Mouse (Mus musculus) midbrain, embryonic 10.5 days (tissue): ENCODE data around the gene Rpl18a. TPM values are rescaled to one million over a fixed set of nuclear protein-coding genes. Genes with fewer than 3 reads are reported as not detected.

Experiments
- DNase-seq: peaks from one replicate; pipeline ENCODE4 v3.0.0-alpha.2; 2017; ENCODE audit warnings: low spot score
- H3K27ac ChIP-seq: fragments of 300-500 bp; sonication (generic); replicated peaks from 2 replicates; pipeline ENCODE4 v1.5.1; 2016; ENCODE audit warnings: mild to moderate bottlenecking
- H3K27me3 ChIP-seq: fragments of 300-500 bp; sonication (generic); 2 replicates; pipeline ENCODE4 v1.6.1; 2016; ENCODE audit warnings: low read depth, mild to moderate bottlenecking; ENCODE audit not compliant: poor library complexity, severe bottlenecking
- H3K36me3 ChIP-seq: fragments of 300-500 bp; sonication (generic); 2 replicates; pipeline ENCODE4 v1.6.1; 2016; ENCODE audit warnings: mild to moderate bottlenecking, moderate library complexity
- H3K4me1 ChIP-seq: fragments of 300-500 bp; sonication (generic); 2 replicates; pipeline ENCODE4 v1.6.1; 2016
- H3K4me3 ChIP-seq: fragments of 300-500 bp; sonication (generic); 2 replicates; pipeline ENCODE4 v1.5.1; 2016; ENCODE audit warnings: mild to moderate bottlenecking, moderate library complexity
- H3K9me3 ChIP-seq: fragments of 300-500 bp; sonication (generic); replicated peaks from 2 replicates; pipeline ENCODE4 v1.6.1; 2016; ENCODE audit warnings: mild to moderate bottlenecking
- WGBS: fragments of 180-500 bp; shearing (Covaris S2); methylation state at CpG from one replicate; pipeline ENCODE4 v1.1.7; 2016; 5-methylcytosine and 5-hydroxymethylcytosine counted together
- polyA plus RNA-seq: library from polyadenylated mRNA; unstranded; fragments of >200 nt; fragmentation: Nextera tagmentation; extraction: Ambion mirVana; gene quantifications from 2 replicates; pipeline ENCODE4 v1.2.1, GENCODE M21; 2016

Gene Rpl18a
- polyA plus RNA-seq, 1 experiment from 2014 or later, result 3,784 TPM

DNA sequence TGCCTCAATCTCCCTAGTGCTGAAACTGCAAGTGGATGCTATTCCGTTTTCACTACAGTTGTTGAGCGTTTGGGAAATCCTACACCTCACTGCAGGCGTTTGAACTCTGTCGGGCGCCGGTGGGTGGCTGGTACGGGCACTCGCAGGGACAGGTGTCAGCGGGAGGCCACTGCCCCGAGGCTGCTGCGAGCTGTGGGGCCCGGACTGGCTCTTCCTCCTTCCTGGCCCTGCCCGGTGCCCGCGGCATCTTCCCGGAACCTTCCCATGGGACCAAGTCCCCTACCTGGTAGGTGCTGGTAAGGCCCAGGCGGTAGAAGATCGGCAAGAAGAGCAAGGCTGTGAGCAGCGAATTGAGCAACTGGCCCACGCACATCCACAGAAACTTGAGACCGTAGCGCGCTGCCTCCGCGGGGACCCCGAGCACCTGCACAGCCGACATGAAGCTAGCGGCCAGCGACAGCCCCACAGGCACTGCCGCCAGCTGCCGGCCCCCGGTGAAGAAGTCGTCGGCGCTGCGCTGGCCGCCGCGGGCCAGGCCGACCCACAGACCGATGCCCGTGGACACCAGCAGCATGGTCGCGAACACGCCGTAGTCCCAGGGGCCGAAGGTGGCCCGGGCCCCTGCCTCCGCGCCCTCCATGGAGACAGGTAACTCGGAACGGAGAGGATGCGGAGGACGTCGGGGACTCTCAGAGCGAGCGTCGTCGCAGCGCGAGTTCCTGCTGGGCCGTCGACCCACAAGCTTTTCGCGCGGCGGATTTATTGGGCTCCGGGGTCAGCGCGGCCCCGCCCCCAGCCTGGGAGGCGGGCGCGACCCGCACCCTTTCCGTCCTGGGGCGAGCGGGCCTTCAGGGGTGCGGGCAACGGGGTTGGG lies 5.0 kb downstream of the Rpl18a start, which contains the start of gene Slc5a5:
Slc5a5 (minus strand) TSS at position 736 of the 874 bp plus-strand sequence.
- 0 out of 2 replicates have a peak within 1 kb of the TSS, but pooled peaks have one; percentile 33 for H3K27ac ChIP-seq
- DNase-seq, result peak; percentile 57

DNA sequence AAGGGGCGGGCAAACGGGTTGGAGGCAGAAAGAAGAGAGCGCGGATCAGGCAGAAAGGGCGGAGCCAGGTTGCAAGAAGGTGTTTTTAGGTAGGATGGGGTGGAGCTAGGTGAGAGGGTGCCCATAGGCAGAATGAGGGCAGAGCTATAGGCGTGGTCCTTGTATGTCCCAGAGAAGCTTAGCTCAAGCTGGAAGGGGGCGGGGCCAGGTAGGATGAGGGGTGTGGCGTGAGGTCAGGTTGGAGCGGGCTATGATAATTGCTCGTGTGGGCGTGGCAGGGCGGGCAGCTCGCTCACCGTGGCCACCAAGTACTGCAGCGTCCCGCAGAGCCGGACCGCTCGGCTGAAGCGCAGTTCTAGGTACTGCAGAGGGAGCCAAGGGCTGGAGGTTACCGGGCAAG lies 5.9 kb downstream of the Rpl18a start:
- peaks cover 44% of the 10 kb centered on the region for H3K4me1 ChIP-seq
- H3K9me3 ChIP-seq, result no peaks in the 10 kb centered on the region
- H3K27me3 ChIP-seq, result peaks cover 77% of the 10 kb centered on the region
- H3K27ac ChIP-seq, result no peak overlapping the region
- H3K36me3 ChIP-seq, result peaks cover 35% of the 10 kb centered on the region
- 0 out of 2 replicates have a peak overlapping the region, but pooled peaks have one; percentile 9 for H3K4me3 ChIP-seq
- DNase-seq, result no peak
- 4% methylated on average over 21 of the region's 21 CpGs for WGBS

More for the DNA sequence above, 5.0 kb downstream of the Rpl18a start, which contains the start of gene Slc5a5:
- 2% methylated on average over 80 of the region's 80 CpGs for WGBS
- Histone ChIP-seq H3K27me3 (peaks cover 73% of the 10 kb centered on the region), H3K36me3 (peaks cover 35% of the 10 kb centered on the region), H3K4me1 (peaks cover 43% of the 10 kb centered on the region), H3K4me3 (peak within 1 kb of the TSS; percentile 46), H3K9me3 (no peaks in the 10 kb centered on the region)

DNA sequence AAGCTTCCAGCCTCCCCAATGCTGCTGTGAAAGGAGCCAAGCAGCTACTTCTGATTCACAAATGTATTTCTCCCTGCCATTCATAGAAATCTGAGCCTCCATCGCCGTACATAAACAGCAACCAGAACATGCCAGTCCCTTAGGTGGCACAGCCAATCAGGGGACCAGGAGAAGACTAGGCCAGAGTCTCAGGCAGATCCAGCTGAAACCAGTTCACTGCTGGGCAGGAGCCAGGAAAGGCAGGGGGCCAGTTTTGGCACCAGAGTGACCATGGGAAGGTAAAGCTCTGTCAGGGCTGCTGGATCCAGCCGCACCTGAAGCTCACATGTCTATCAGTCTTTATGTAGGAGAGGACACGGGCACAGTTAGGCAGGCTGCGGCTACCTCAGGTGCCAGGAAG lies 6.6 kb downstream of the Rpl18a start:
- H3K27me3 ChIP-seq, result peaks cover 83% of the 10 kb centered on the region
- no peak overlapping the region for H3K27ac ChIP-seq
- peaks cover 28% of the 10 kb centered on the region for H3K36me3 ChIP-seq
- DNase-seq, result no peak
- 0 out of 2 replicates have a peak overlapping the region, but pooled peaks have one; percentile 2 for H3K4me3 ChIP-seq
- H3K9me3 ChIP-seq, result no peaks in the 10 kb centered on the region
- WGBS, result 94% methylated on average over 5 of the region's 5 CpGs
- H3K4me1 ChIP-seq, result peaks cover 37% of the 10 kb centered on the region

DNA sequence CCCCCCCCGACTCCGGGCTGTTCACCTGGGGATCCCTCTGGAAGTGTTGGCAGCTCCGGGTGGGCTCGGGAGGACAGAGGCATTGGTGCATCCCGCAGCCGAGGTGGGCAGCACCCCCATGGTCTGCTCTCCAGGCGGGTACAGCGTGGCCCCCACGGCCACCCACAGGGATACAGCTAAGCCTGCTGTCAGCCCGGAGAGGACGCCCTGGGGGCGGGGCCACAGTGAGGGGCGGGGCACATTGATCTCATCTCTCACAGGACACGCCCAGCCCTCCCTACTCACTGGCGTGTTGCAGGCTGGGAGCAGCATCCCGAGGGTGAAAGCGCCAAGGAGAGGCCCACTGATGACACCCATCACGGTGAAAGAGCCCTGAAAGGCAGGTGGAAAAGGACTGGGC lies 9.5 kb downstream of the Rpl18a start:
- Histone ChIP-seq H3K27me3 (peaks cover 65% of the 10 kb centered on the region), H3K4me3 (peak overlapping the region; percentile 41), H3K4me1 (peaks cover 26% of the 10 kb centered on the region), H3K27ac (0 out of 2 replicates have a peak overlapping the region, but pooled peaks have one; percentile 49), H3K9me3 (no peaks in the 10 kb centered on the region), H3K36me3 (no peaks in the 10 kb centered on the region)
- 8% methylated on average over 18 of the region's 18 CpGs for WGBS
- DNase-seq, result peak; percentile 60

DNA sequence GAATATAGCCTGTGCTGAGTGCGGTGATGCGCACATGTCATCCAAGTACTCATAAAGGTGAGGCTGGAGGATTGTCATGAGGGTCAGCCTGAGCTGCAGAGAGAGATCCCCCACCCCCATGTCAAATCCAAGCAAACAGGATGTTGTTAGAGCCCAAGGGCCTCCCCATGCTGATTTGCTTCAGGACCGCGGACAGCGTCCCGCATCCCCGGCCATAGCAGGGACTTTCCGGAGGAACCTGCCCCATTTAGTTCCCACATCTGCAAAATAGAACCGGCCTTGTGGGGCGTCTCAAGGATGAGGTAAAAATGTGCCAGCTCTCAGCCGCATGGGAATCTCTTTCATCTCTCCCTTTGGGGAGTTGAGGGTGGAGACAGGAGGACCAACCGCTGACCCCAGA lies 11.6 kb downstream of the Rpl18a start:
- H3K27ac ChIP-seq, result no peak overlapping the region
- no peaks in the 10 kb centered on the region for H3K9me3 ChIP-seq
- peaks cover 45% of the 10 kb centered on the region for H3K27me3 ChIP-seq
- H3K4me1 ChIP-seq, result peaks cover 14% of the 10 kb centered on the region
- DNase-seq, result no peak
- H3K4me3 ChIP-seq, result no peak overlapping the region
- no peaks in the 10 kb centered on the region for H3K36me3 ChIP-seq
- 17% methylated on average over 12 of the region's 12 CpGs for WGBS

DNA sequence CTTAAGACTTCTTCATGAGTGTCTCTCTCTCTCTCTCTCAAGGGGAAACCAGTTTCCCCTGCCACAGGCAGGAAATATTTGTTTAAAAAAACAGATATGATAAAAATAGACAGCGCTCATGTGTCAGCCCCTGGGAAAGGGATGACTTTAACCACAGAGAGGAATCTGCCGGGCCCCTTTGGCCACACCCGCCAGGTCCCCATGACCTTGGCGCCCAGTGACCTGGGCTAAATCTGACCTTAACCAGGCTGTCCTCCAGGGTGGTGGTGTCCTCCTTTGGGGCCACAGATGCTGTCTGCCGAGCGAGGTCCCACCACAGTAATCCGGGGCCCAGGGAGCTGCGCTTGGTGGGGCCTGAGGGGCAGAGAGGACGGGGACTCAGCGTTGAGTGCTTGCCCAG lies 12.5 kb downstream of the Rpl18a start:
- WGBS, result 90% methylated on average over 10 of the region's 10 CpGs
- Histone ChIP-seq H3K27ac (no peak overlapping the region), H3K4me3 (no peak overlapping the region), H3K9me3 (no peaks in the 10 kb centered on the region), H3K36me3 (no peaks in the 10 kb centered on the region), H3K4me1 (peaks cover 24% of the 10 kb centered on the region), H3K27me3 (peaks cover 35% of the 10 kb centered on the region)
- no peak for DNase-seq

DNA sequence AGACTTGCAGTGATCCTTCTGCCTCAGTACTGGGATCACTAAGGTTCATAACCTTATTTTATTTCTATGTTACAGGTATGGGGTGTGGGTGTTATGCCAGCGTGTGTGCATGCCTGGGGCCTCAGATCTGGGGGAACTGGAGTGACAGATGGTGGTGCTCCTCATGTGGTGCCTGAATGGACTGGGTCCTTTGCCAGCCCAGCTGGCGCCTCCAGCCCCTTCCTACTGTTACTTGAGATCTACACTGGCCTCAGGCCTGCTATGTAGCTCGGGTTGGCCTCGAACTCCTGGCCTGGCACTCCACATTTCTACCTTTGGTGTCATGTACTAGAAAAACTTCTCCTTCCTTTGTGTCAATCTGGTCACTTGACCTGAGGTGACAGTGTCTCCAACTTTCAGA lies 13.0 kb downstream of the Rpl18a start:
- whole genome bisulfite sequencing, result 95% methylated on average over 4 of the region's 4 CpGs
- Histone ChIP-seq H3K9me3 (no peaks in the 10 kb centered on the region), H3K4me1 (peaks cover 29% of the 10 kb centered on the region), H3K36me3 (no peaks in the 10 kb centered on the region), H3K4me3 (no peak overlapping the region), H3K27me3 (peaks cover 30% of the 10 kb centered on the region), H3K27ac (no peak overlapping the region)
- no peak for DNase-seq

DNA sequence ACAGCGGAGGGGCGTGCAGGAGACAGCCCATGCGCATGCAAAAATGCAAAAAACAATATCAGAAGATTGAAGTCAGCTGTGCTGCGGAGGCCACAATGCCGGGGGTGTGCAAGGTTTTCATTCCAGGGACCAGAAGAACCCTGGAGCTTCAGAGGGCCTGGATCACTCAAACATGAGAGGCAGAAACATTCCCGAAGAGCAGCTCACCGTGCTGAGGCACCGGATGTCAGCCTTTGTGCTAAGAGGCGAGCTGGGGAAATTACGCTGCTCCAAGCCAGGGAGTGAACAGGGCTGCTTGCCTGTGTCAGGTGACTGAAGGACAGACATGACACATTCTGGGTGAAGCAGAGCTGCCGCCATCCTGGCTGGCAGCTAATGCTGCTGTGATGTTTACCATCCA lies 16.7 kb downstream of the Rpl18a start:
- H3K4me1 ChIP-seq, result peaks cover 23% of the 10 kb centered on the region
- H3K27ac ChIP-seq, result peak overlapping the region; percentile 50; the same call in 1 of the 2 replicates
- 0 out of 2 replicates have a peak, but pooled peaks cover 6% of the 10 kb centered on the region for H3K27me3 ChIP-seq
- H3K9me3 ChIP-seq, result no peaks in the 10 kb centered on the region
- DNase-seq, result no peak
- 36% methylated on average over 11 of the region's 11 CpGs for WGBS
- no peak overlapping the region for H3K4me3 ChIP-seq
- H3K36me3 ChIP-seq, result no peaks in the 10 kb centered on the region

DNA sequence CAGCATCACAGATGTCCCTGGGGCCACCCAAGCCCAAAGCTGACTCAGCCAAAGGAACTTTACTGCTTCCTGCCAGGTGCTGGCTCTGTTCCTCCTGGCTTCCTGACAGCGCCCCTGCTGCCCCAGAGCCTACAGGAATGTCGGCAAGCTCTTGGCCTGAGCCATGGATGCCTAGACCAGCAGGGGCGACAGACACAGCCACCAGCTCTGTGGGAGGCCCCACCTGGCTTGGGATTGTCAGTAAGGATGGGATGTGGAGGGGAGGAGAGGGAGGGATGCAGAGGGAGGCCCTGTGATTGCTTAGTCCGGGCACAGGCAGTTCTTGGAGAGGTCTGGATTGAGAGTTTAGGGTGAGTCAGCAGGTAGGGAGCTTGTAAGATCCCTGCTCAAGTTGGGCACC lies 17.1 kb downstream of the Rpl18a start:
- WGBS, result 8% methylated on average over 4 of the region's 4 CpGs
- DNase-seq, result no peak
- Histone ChIP-seq H3K27me3 (0 out of 2 replicates have a peak, but pooled peaks cover 2% of the 10 kb centered on the region), H3K4me1 (peaks cover 23% of the 10 kb centered on the region), H3K9me3 (no peaks in the 10 kb centered on the region), H3K27ac (peak overlapping the region; percentile 50; the same call in 1 of the 2 replicates), H3K4me3 (0 out of 2 replicates have a peak overlapping the region, but pooled peaks have one; percentile 8), H3K36me3 (no peaks in the 10 kb centered on the region)

DNA sequence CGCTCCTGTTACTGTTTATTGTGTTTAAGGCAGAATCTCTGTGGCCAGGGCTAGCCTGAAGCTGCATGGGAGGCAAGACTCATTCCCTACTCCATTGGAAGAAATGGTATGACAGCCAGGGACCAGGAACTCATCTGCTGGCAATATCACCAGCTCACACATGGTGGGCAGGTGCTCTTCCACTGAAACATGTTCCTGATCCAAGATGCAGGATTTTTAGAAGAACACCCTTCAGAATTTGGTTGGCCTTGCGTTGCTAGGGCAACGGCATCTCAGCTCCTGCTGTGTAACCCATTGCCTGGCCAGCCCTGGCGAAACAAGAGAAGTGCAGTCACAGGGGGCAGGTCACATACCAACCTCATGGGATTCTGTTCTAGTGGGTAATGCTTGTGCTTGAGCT lies 17.7 kb downstream of the Rpl18a start:
- WGBS, result 47% methylated on average over 4 of the region's 4 CpGs
- peaks cover 23% of the 10 kb centered on the region for H3K4me1 ChIP-seq
- no peaks in the 10 kb centered on the region for H3K9me3 ChIP-seq
- 0 out of 2 replicates have a peak overlapping the region, but pooled peaks have one; percentile 8 for H3K4me3 ChIP-seq
- no peaks in the 10 kb centered on the region for H3K27me3 ChIP-seq
- H3K36me3 ChIP-seq, result no peaks in the 10 kb centered on the region
- no peak overlapping the region for H3K27ac ChIP-seq
- DNase-seq, result no peak

DNA sequence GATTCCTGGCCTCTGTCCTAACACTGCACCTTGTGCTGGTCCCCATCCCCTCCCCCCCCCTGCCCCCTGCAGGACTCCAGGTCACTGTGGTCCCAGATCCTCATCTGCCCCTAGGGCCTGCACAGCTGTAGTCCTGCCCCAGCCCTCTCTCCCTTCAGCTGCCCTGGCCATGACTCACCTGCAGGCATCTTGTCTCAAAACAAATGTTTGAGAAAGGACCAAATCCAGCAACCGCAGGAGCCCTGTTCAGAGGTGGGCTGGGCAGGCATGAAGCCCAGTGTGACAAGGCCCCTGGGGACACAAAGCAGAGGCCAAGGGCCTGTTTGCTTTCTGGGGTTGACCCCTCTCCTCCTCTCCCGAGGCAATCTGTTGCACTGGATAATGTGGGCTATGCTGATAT lies 19.0 kb downstream of the Rpl18a start:
- 57% methylated on average over 2 of the region's 2 CpGs for WGBS
- DNase-seq, result no peak
- H3K4me1 ChIP-seq, result peaks cover 30% of the 10 kb centered on the region

DNA sequence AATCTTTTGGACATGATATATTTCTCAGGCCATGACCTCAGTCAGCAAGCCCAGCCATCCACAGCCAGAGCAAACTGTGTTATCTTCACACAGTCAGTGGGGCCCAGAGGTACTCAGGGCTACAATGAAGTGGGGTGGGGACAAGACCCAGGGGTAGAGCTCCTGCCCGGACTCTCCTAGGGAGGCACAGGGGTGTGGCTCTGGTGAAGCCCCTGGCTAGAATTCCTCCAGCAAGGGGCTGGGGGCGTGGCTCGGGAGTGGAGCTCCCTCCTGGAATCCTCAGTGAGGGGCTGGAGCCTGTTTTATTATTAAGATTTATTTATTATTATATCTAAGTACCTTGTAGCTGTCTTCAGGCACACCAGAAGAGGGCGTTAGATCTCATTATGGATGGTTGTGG lies 20.8 kb downstream of the Rpl18a start:
- Histone ChIP-seq H3K27ac (no peak overlapping the region), H3K4me1 (peaks cover 45% of the 10 kb centered on the region), H3K4me3 (no peak overlapping the region), H3K36me3 (no peaks in the 10 kb centered on the region), H3K9me3 (no peaks in the 10 kb centered on the region), H3K27me3 (no peaks in the 10 kb centered on the region)
- 66% methylated on average over 4 of the region's 4 CpGs for WGBS
- DNase-seq, result no peak

More for the DNA sequence above, 19.0 kb downstream of the Rpl18a start:
- 0 out of 2 replicates have a peak overlapping the region, but pooled peaks have one; percentile 23 for H3K27ac ChIP-seq
- no peaks in the 10 kb centered on the region for H3K27me3 ChIP-seq
- no peaks in the 10 kb centered on the region for H3K9me3 ChIP-seq
- H3K4me3 ChIP-seq, result no peak overlapping the region
- no peaks in the 10 kb centered on the region for H3K36me3 ChIP-seq

DNA sequence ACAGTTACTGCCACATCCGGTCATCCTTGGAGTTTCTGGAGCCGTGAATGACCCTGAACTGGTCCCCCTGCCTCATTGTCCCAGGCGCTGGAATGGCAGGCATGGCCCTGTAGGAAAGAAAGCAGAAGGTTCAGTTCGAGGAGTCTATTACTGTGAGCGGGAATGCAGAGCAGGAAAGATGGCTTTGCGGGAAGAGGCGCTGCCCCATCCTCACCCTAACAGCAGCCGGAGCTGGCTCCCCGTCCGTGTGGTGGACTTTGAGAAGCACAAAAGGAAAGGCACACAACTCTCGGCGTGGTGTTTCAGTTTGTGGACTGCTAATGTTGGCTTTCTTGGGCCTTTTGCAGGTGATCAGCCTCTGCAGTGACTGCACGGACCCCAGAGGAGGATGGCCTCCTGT lies 22.8 kb downstream of the Rpl18a start:
- no peaks in the 10 kb centered on the region for H3K27me3 ChIP-seq
- H3K36me3 ChIP-seq, result 0 out of 2 replicates have a peak, but pooled peaks cover 2% of the 10 kb centered on the region
- no peaks in the 10 kb centered on the region for H3K9me3 ChIP-seq
- no peak for DNase-seq
- H3K4me1 ChIP-seq, result peaks cover 40% of the 10 kb centered on the region
- peak overlapping the region; percentile 91 for H3K27ac ChIP-seq
- 0 out of 2 replicates have a peak overlapping the region, but pooled peaks have one; percentile 81 for H3K4me3 ChIP-seq
- 91% methylated on average over 13 of the region's 13 CpGs for WGBS
